Mouse (Mus musculus) stomach, postnatal 0 days (tissue): ENCODE results near the gene Rnf2.

Experiments
- CTCF ChIP-seq: IDR thresholded peaks from 2 replicates; pipeline ENCODE4 v1.5.1; 2016; ENCODE audit warnings: antibody characterized with exemption, low read depth, mild to moderate bottlenecking, moderate library complexity
- EP300 ChIP-seq: optimal IDR thresholded peaks from 2 replicates; pipeline ENCODE3; 2016; ENCODE audit warnings: antibody characterized with exemption

DNA sequence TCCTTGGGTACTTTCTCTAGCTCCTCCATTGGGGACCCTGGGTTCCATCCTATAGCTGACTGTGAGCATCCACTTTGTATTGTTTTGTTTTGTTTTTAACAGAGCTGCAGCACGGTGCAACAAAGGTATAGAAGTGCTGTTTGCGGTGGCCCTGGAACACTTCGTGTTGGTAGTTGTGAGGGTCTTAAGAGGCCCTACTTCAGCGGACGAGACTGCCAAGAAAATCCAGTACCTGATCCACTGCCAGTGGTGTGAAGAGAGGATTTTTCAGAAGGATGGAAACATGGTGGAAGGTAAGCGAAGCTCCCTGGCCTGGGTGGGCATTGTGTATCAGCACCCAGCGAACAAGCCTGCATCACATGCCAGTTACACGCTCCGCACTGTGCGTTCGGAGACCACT lies 48.8 kb downstream of the Rnf2 start:
- no peak for TF ChIP-seq CTCF
- TF ChIP-seq EP300, result no peak
